Mouse (Mus musculus) embryonic fibroblast, embryonic 13.5 days (primary cell): ENCODE measurements around the gene Olfr553. TPM values are rescaled to one million over a fixed set of nuclear protein-coding genes. Genes with fewer than 3 reads are reported as not detected.
"Not testable (repeated sequence)": the region's sequence is repeated elsewhere in the genome, so short reads cannot be mapped to it uniquely, and the experiment has no call there.

ENCODE experiments used
- H3K27ac ChIP-seq: 2 replicates; pipeline ENCODE4 v1.5.1; 2012; ENCODE audit warnings: low read length, control low read depth, inconsistent platforms; ENCODE audit not compliant: insufficient read depth
- H3K4me1 ChIP-seq: 2 replicates; pipeline ENCODE4 v1.6.1; 2011; ENCODE audit warnings: low read length; ENCODE audit not compliant: control insufficient read depth, insufficient read depth
- H3K4me3 ChIP-seq: 2 replicates; pipeline ENCODE4 v1.5.1; 2011; ENCODE audit warnings: mild to moderate bottlenecking, control low read depth, low read length; ENCODE audit not compliant: insufficient read depth
- CTCF ChIP-seq: IDR thresholded peaks from 2 replicates; pipeline ENCODE4 v1.5.1; 2011; ENCODE audit warnings: mild to moderate bottlenecking, control low read depth, low read length, moderate library complexity, borderline replicate concordance; ENCODE audit not compliant: insufficient read depth
- POLR2A ChIP-seq: IDR thresholded peaks from 2 replicates; pipeline ENCODE4 v1.6.1; 2011; ENCODE audit warnings: low read depth, mild to moderate bottlenecking, control low read depth, low read length, moderate library complexity
- polyA plus RNA-seq: library from polyadenylated mRNA; stranded (reverse); fragments of >200 nt; gene quantifications from 2 replicates; pipeline ENCODE4 v1.2.4, GENCODE M21; 2011; ENCODE audit warnings: low read depth; ENCODE audit not compliant: missing spikeins, insufficient read length

Gene Olfr553
- not detected in 2 replicates for polyA plus RNA-seq

DNA sequence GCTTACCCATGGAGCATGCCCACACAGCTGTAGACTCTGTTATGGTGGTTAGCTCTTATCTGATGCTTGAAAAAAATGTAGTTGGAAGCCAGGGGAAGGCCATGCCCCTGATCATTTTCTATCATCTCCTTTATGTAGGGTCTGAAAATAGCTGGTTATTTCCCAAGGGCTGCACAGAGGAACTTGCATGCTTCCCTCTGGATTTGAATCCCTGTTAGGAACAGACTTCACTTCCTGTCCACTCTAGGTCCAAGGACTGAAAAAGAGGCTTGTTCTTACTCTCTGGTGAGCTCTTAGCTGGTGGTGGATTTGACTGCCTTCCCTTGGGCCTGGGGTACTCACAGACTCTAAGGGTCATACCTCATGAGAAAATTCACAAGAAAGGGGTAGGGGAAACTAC, at the start of gene Olfr553:
Gene Olfr553 (minus strand): TSS at position 101 of the 400 bp plus-strand sequence.
- H3K4me3 ChIP-seq, result no peak within 1 kb of the TSS
- H3K27ac ChIP-seq, result no peak within 1 kb of the TSS
- TF ChIP-seq POLR2A (no peak), CTCF (no peak)
- no peaks in the 10 kb centered on the region for H3K4me1 ChIP-seq

DNA sequence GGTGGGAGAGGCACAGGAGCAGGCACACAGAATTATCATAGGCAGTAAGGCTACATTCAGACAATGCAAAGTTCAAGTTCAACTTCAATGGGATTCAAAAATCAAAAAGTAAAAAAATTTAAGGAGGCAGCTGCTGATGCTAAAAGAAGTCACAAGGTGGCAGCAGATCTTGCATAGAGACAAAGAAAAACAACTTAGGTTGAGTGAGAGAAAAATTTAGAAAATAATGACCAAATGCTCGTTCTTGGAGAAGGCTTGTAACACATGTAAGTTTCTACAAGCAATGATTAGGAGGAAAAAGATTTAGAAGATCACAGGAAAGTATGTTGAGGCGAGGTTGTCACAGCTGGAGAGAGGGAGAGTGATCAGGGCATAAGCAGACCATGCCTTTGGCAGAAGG, 47.4 kb upstream of the Olfr553 start:
- TF ChIP-seq POLR2A (no peak), CTCF (no peak)
- no peak overlapping the region for H3K4me3 ChIP-seq
- no peak overlapping the region for H3K27ac ChIP-seq
- no peaks in the 10 kb centered on the region for H3K4me1 ChIP-seq

DNA sequence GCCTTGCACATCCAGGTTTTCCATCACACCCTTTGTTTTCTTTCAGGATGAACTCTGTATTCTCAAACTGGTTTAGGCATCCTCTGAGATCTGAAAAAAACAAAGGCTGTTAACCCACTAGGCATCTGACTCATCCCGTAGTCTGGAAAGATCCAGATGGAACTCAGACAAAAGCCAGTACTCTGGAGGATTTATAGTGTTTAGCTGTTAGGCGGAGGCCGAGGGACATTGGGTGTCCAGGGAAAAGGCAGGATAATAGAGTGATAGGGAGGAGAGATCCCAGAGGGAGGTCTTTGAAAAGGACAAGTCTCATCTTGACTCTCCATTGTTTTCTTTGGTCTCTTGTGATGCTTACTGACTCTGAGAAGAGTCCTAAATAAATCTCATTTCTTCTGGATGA, 46.6 kb upstream of the Olfr553 start, which contains the start of gene Olfr556:
Gene Olfr556 (plus strand): TSS at position 301 of the 400 bp plus-strand sequence.
- TF ChIP-seq CTCF, result no peak
- TF ChIP-seq POLR2A, result no peak
- Histone ChIP-seq H3K27ac (no peak within 1 kb of the TSS), H3K4me1 (no peaks in the 10 kb centered on the region), H3K4me3 (no peak within 1 kb of the TSS)

DNA sequence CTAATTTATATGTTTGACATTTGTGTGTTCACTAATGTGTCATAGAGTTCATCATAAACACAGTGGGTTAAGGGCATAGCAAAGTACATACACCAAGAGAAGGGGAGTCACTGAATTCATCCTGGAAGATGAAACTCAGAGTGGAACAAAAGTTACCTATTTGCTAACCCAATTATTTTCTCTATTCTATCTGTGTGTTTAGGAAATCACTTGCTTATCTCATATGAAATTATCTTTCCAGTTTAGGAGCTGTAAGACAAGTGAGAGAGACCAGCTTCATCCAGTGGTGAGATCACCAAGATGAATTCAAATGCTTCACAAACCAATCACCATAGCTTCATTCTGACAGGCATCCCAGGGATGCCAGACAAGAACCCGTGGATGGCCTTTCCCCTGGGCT, 40.5 kb upstream of the Olfr553 start, which contains the start of gene Olfr555:
Gene Olfr555 (plus strand): TSS at position 301 of the 400 bp plus-strand sequence.
- TF ChIP-seq POLR2A (no peak), CTCF (no peak)
- Histone ChIP-seq H3K4me1 (no peaks in the 10 kb centered on the region), H3K27ac (no peak within 1 kb of the TSS), H3K4me3 (no peak within 1 kb of the TSS)

DNA sequence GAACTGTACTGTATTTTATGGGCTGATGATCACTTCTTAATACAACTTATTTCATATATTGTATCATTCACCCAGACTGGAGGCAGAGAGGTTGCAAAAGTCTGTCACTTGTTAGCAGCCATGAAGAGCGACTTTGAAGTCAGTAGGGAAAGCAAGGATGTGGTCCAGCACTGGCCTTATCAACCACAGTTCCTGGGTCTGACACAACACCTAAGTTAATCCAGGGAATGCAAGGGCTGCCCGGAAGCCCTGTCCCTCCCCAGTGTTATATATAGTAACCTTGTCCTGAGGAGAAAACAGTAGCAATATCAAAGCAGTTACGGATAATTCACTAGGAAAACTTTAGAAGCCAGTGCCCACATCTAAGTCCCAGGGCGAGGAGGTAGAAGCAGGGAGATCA, 26.9 kb upstream of the Olfr553 start:
- H3K27ac ChIP-seq, H3K4me1 ChIP-seq, H3K4me3 ChIP-seq: not testable (repeated sequence)

DNA sequence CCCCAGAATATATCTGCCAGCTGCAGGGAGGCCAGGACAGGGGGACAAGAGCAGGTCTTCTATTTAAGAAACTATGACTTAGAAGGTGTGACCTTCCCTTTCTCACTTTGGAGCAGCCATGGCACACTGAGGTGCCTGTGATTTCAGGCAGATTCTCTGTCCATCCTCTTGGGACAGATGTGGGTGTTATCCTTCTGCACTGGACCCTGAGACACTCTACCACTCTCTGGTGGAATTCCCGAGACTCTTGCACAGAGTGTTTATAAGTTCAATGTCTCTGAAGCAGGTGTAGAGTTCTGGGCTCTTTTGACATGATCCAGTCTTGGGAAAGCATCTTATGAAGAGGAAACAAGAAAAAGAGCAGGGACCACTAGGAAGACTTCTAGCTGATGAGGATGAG, 20.1 kb upstream of the Olfr553 start, which contains the start of gene Olfr554:
Gene Olfr554 (plus strand): TSS at position 301 of the 400 bp plus-strand sequence.
- no peak within 1 kb of the TSS for H3K4me3 ChIP-seq
- H3K27ac ChIP-seq, result no peak within 1 kb of the TSS
- no peak for TF ChIP-seq CTCF
- TF ChIP-seq POLR2A, result no peak
- no peaks in the 10 kb centered on the region for H3K4me1 ChIP-seq

DNA sequence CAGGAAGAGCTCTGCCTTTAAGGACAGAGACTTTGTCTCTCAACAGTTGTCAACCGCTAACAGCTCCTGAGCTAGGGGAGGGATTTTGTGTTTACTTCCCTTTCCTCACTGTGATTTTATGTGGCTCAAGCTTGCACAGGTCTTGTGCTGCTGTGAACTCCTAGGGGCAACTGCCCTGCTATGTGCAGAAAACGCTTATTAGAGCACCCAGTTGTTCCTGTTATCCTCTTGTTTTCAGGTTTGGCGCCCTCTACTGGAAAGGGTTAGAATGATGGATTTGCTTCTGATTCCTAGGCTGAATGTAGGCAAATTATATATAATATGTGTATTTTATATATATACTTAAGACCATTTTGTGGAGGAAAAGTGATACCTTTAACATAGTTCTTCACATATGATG, 18.6 kb upstream of the Olfr553 start:
- no peak overlapping the region for H3K4me3 ChIP-seq
- no peak for TF ChIP-seq POLR2A
- no peak for TF ChIP-seq CTCF
- no peaks in the 10 kb centered on the region for H3K4me1 ChIP-seq
- H3K27ac ChIP-seq, result no peak overlapping the region

DNA sequence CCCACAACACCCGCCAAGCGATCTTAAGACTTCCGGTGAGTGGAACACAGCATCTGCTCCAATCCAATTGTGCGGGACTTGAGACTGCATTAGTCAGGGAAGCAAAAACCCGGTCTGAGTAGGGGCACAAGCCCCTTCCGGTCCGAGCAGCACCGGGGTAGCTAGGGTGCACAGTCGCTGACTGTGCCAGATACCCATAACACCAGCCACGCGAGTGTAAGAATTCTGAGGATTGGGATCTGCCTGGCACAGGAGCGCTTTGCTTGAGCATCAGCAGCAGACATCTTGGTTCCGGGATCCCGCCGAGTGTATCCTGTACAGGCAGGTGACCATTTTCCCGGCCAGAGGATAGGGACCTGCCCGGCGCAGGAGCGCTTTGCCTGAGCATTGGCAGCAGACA, 2.4 kb upstream of the Olfr553 start:
- H3K4me1 ChIP-seq, H3K27ac ChIP-seq, H3K4me3 ChIP-seq: not testable (repeated sequence)

DNA sequence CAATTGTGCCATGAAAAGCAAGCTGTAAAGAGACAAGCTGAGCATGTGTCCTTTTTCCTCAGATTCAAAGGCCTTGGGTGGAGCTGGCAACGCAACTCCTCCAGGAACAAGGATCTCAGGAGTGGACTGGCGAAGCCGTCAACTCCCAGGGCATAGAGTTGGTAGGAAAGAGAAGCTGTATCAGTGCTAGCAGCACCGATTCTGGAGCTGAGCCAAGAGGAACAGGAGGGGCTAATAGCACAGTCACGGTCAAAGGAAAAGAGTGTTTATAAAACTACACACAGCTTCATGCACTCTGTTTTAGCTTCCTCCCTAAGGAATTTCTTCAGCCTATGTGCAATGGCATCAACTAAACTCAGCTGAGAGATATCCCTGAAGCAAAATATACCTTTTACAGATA, 1.6 kb upstream of the Olfr553 start:
- Histone ChIP-seq H3K4me3 (no peak overlapping the region), H3K27ac (no peak overlapping the region), H3K4me1 (no peaks in the 10 kb centered on the region)
- no peak for TF ChIP-seq CTCF
- no peak for TF ChIP-seq POLR2A

DNA sequence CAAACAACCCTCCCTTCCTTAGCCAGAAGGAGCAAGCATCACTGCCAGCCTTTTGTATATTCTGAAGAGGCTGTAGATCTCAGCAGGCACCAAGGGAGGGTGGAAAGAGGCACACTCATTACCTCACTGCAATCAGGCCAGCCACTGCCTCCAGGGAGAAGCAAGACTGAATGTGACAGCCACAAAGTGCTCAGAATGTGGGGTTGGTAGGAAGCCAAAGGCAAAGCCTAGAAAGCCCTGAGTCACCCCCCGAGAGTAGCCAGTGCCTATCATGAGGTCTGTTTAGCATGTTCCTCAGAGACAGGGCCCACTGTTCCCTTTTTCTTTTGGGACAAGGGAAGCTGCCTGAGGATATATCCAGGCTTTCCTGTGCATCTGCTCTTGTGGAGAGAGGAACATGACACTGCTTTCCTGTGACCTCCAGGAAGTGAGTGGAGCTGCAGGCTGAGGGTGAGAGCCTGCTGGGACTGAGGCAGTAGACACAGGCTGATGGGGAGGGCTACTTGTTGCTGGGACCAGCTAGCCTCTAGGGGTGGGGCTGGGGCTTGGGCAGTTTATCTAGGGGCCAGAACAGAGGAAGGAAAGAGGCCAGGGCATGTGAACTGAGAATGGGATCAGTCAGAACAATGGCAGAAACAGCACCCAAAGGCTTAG, 20.5 kb downstream of the Olfr553 start, which contains the start of gene Olfr552:
Gene Olfr552 (plus strand): TSS at position 393 of the 654 bp plus-strand sequence.
- TF ChIP-seq POLR2A, result no peak
- TF ChIP-seq CTCF, result no peak
- H3K27ac ChIP-seq, result no peak within 1 kb of the TSS
- H3K4me1 ChIP-seq, result no peaks in the 10 kb centered on the region
- no peak within 1 kb of the TSS for H3K4me3 ChIP-seq
